Mouse (Mus musculus): ENCODE measurements around the gene Rcc1. TPM values are rescaled to one million over a fixed set of nuclear protein-coding genes. Genes with fewer than 3 reads are reported as not detected.
A peak's percentile ranks its signal among the peaks of the same experiment; 100 is the strongest.

Gene Rcc1
- polyA plus RNA-seq, 1 experiment = 31.9 TPM

DNA sequence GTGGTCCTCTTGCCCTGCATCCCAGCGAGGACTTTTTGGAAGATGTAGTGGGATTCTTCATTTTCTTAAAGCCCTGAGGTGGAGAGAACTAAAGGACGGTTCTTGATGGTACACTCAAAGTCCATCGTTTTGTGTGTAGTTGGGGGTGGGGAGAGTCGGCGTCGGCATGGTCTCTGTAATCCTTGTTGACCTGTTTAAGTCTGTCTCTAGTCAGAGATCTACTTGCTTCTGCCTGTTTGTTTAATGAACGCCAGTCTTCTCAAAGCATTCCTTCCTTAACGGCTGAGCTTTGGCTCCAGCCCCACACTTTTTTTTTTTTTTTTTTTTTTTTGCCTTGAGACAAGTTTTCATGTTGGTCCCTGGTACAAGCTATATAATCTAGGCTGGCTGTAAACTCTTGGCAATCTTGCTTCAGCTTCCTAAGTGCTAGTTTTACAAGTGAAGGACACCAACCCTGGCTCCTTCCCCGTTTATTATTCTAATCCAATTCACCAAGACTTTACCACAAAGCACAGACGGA, 23.5 kb downstream of the Rcc1 start:
- peaks cover 23% of the 10 kb centered on the region for H3K36me3 ChIP-seq (ENCODE audit: control insufficient read depth, insufficient read depth, low read length)
- no peak overlapping the region for H3K27ac ChIP-seq (ENCODE audit: control insufficient read depth, insufficient read depth, low read length)
- H3K4me1 ChIP-seq (replicated peaks; ENCODE audit: control insufficient read depth, insufficient read depth, low read length) = peaks cover 6% of the 10 kb centered on the region
- 19% methylated on average over 10 of the region's 10 CpGs for WGBS
- no peaks in the 10 kb centered on the region for H3K27me3 ChIP-seq (ENCODE audit: control insufficient read depth, insufficient read depth, low read length)
- peak overlapping the region; percentile 69 for H3K4me3 ChIP-seq (ENCODE audit: control insufficient read depth, insufficient read depth, low read length)
- no peak for TF ChIP-seq POLR2A (IDR thresholded peaks at IDR 0.05; ENCODE audit: control insufficient read depth, extremely low read depth, insufficient read depth, low read length, poor library complexity)
- TF ChIP-seq CTCF (IDR thresholded peaks at IDR 0.05; ENCODE audit: borderline replicate concordance, control insufficient read depth, extremely low read depth, insufficient read depth, low read length, poor library complexity) = no peak
- DNase-seq = no peak

DNA sequence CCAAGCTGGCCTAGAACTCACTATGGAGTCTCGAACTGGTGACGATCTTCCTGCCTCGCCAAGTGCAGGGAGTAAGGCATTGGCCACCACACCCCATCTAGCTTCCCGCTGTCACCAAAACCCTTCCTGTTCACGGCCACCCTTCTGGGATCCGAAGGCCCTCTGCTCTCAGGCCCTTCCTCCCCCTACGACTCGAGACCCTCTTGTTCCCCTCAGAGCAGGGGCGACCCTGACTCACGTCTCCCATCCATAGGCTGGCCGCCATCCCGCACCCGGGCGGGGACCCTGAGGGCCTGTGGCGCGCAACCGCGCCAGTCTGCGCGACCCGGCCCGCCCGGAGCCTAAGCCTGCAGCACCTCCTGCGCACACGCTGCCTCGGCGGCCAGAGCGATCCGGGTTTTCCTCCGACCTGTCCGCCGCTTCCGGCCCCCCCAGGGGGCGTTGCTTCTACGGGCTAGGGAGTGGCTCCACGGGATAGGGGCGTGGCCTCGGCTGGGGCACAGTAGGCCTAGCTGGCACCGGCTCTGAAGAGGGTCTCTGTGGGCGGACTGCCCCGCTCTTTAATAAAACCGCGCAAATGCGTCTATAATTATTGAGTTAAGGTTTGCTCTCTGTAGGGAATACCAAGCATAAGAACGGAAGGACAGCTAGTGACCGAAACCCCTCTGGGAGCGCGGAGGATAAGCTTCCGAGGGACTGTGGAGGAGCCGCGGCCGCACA, 24.1 kb downstream of the Rcc1 start, which contains the start of gene Trnau1ap:
Gene Trnau1ap (minus strand): TSS at position 424 of the 720 bp plus-strand sequence.
- Histone ChIP-seq H3K4me1 (replicated peaks; ENCODE audit: control insufficient read depth, insufficient read depth, low read length) (peaks cover 6% of the 10 kb centered on the region), H3K36me3 (ENCODE audit: control insufficient read depth, insufficient read depth, low read length) (peaks cover 19% of the 10 kb centered on the region), H3K4me3 (ENCODE audit: control insufficient read depth, insufficient read depth, low read length) (peak within 1 kb of the TSS; percentile 69), H3K27ac (ENCODE audit: control insufficient read depth, insufficient read depth, low read length) (no peak within 1 kb of the TSS), H3K27me3 (ENCODE audit: control insufficient read depth, insufficient read depth, low read length) (no peaks in the 10 kb centered on the region)
- peak; percentile 90 for DNase-seq
- 1% methylated on average over 52 of the region's 52 CpGs for WGBS
- TF ChIP-seq POLR2A (IDR thresholded peaks at IDR 0.05; ENCODE audit: control insufficient read depth, extremely low read depth, insufficient read depth, low read length, poor library complexity) (peak; percentile 55; the same call in 1 of the 2 replicates), CTCF (IDR thresholded peaks at IDR 0.05; ENCODE audit: borderline replicate concordance, control insufficient read depth, extremely low read depth, insufficient read depth, low read length, poor library complexity) (0 out of 2 replicates have a peak, but pooled peaks have one; percentile 38)

DNA sequence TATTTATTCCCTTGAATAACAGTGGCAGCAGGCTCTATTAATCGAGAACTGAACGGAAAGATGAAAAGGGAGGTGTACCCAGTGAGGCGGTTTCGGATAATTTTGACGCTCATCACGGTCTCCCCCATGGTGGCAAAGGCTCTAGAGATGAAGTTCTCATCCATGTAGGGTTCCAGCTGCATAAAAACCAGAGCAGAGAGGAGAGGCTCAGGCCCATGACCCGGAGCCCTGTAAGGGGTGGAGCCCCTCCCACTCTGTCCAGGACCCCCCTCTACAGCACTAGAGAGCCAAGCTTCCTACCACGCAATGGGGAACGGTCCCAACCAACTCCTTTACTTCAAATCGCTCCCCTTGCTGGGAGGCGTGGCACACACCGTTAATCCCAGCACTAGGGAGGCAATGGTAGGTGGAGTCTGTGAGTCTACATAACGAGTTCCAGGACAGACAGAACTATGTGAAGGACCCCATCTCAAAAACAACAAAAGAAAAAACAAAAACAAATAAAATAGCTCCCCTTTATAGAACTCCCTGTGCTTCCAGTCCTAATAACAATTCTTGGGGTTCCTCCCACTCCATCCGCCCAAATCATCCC, 24.9 kb downstream of the Rcc1 start:
- Histone ChIP-seq H3K27me3 (ENCODE audit: control insufficient read depth, insufficient read depth, low read length) (no peaks in the 10 kb centered on the region), H3K36me3 (ENCODE audit: control insufficient read depth, insufficient read depth, low read length) (peaks cover 12% of the 10 kb centered on the region; the same call in 1 of the 2 replicates), H3K27ac (ENCODE audit: control insufficient read depth, insufficient read depth, low read length) (no peak overlapping the region), H3K4me3 (ENCODE audit: control insufficient read depth, insufficient read depth, low read length) (no peak overlapping the region), H3K4me1 (replicated peaks; ENCODE audit: control insufficient read depth, insufficient read depth, low read length) (peaks cover 6% of the 10 kb centered on the region)
- 80% methylated on average over 14 of the region's 14 CpGs for WGBS
- TF ChIP-seq POLR2A (IDR thresholded peaks at IDR 0.05; ENCODE audit: control insufficient read depth, extremely low read depth, insufficient read depth, low read length, poor library complexity) (no peak), CTCF (IDR thresholded peaks at IDR 0.05; ENCODE audit: borderline replicate concordance, control insufficient read depth, extremely low read depth, insufficient read depth, low read length, poor library complexity) (no peak)
- DNase-seq = no peak

DNA sequence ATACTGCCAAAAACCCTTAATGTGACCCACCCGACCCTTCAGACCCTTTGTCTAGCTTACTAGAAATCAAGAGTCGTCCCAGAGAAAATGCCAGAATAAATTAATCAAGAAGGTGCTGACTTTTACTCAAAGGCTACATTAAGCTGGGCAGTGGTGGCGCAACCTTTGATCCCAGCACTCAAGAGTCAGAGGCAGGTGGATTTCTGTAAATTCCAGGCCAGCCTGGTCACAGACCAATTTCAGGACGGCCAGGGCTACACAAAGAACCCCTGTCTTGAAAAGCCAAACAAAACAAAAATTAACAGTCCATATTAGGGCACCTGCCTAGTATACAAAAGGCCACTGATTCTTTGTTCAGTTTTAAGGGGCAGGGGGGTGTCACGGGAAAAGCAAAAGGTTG, 26.9 kb downstream of the Rcc1 start:
- TF ChIP-seq POLR2A (IDR thresholded peaks at IDR 0.05; ENCODE audit: control insufficient read depth, extremely low read depth, insufficient read depth, low read length, poor library complexity) = no peak
- 93% methylated on average over 5 of the region's 5 CpGs for WGBS
- Histone ChIP-seq H3K36me3 (ENCODE audit: control insufficient read depth, insufficient read depth, low read length) (no peaks in the 10 kb centered on the region; the same call in 1 of the 2 replicates), H3K27ac (ENCODE audit: control insufficient read depth, insufficient read depth, low read length) (no peak overlapping the region), H3K4me3 (ENCODE audit: control insufficient read depth, insufficient read depth, low read length) (no peak overlapping the region), H3K27me3 (ENCODE audit: control insufficient read depth, insufficient read depth, low read length) (no peaks in the 10 kb centered on the region), H3K4me1 (replicated peaks; ENCODE audit: control insufficient read depth, insufficient read depth, low read length) (peaks cover 6% of the 10 kb centered on the region)
- no peak for DNase-seq

DNA sequence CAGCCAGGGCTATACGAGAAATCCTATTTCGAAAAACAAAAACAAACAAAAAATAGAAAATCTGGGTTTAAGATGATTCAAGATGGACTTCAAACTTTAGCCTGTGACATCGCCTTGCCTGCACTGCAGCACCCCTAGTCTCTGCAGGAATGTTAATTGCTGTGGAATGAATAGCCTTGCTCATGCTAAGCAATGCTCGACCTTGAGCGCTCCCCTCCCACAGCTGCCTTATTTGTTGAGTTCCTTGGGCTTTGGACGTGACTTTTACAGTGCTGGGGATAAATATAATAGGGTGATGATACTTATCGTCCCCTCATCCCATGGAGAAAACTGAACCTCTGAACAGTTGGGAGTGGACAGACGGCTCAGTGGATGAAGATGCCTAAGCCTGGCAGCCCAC, 37.7 kb downstream of the Rcc1 start:
- no peak for DNase-seq
- peaks cover 30% of the 10 kb centered on the region for H3K36me3 ChIP-seq (ENCODE audit: control insufficient read depth, insufficient read depth, low read length)
- 96% methylated on average over 8 of the region's 8 CpGs for WGBS
- peaks cover 5% of the 10 kb centered on the region for H3K4me1 ChIP-seq (replicated peaks; ENCODE audit: control insufficient read depth, insufficient read depth, low read length)
- H3K27me3 ChIP-seq (ENCODE audit: control insufficient read depth, insufficient read depth, low read length) = no peaks in the 10 kb centered on the region
- TF ChIP-seq CTCF (IDR thresholded peaks at IDR 0.05; ENCODE audit: borderline replicate concordance, control insufficient read depth, extremely low read depth, insufficient read depth, low read length, poor library complexity) (no peak), POLR2A (IDR thresholded peaks at IDR 0.05; ENCODE audit: control insufficient read depth, extremely low read depth, insufficient read depth, low read length, poor library complexity) (no peak)
- H3K4me3 ChIP-seq (ENCODE audit: control insufficient read depth, insufficient read depth, low read length) = no peak overlapping the region
- no peak overlapping the region for H3K27ac ChIP-seq (ENCODE audit: control insufficient read depth, insufficient read depth, low read length)

DNA sequence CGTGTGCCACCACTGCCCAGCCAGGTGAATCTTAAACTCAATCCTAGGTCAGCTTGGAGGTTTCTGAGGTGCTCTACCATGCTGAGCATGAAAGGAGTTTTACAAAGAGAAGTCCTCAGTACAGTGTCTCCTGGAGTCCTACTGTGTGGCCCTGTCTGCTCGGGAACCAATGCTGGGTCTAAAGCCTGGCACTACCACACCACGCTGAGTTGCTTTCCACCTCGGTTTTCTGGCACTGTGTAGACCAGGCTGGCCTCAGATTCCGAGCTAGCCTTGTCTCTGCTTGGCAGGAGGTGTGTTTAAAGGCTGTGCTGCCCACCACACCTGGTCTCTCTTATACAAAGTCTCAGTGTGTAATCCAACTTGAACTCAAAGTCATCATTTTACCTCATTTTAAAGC, 40.8 kb downstream of the Rcc1 start:
- TF ChIP-seq CTCF (IDR thresholded peaks at IDR 0.05; ENCODE audit: borderline replicate concordance, control insufficient read depth, extremely low read depth, insufficient read depth, low read length, poor library complexity) (no peak), POLR2A (IDR thresholded peaks at IDR 0.05; ENCODE audit: control insufficient read depth, extremely low read depth, insufficient read depth, low read length, poor library complexity) (no peak)
- Histone ChIP-seq H3K27me3 (ENCODE audit: control insufficient read depth, insufficient read depth, low read length) (no peaks in the 10 kb centered on the region), H3K36me3 (ENCODE audit: control insufficient read depth, insufficient read depth, low read length) (peaks cover 34% of the 10 kb centered on the region), H3K27ac (ENCODE audit: control insufficient read depth, insufficient read depth, low read length) (no peak overlapping the region), H3K4me1 (replicated peaks; ENCODE audit: control insufficient read depth, insufficient read depth, low read length) (peaks cover 12% of the 10 kb centered on the region), H3K4me3 (ENCODE audit: control insufficient read depth, insufficient read depth, low read length) (no peak overlapping the region)
- 89% methylated on average over 5 of the region's 5 CpGs for WGBS
- no peak for DNase-seq
